Mouse (Mus musculus): ENCODE results near the gene G6pdx.

DNA sequence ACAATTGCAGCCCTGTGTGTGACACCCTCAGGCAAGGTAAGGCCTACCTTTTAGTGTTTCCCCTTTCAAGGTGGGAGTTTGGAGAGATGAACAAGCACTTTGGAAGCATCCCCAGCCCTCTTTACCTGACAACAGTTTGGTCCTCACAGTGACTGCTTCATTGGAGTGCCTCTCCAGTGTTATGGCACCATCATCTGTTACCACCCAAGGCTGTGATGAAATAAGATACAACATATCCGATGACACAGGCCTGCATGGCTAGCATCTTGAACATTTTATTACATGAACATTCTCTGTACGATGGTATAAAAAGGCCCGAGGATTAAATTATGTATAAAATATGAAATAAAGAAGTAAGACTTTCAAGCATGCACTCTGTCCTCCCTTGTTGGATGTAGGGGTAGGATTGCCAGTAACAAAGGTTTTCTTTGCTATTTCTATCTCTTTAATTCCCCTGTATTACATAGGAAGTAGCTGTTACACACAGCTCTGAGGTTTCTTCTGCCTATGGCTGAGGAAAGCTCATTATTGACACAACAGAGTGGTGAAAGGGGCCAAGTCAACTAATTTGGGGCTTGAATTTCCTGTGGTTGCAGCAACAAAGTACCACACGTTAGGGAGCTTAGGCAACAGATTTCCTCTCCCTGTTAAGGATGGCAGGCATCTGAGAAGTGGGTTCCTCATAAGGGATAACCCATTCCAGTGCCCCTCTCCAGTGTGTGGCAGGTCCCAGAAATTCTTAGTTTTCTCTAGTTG is 22.3 kb upstream of the G6pdx start:
- TF ChIP-seq POLR2A (IDR thresholded peaks at IDR 0.05; ENCODE audit: insufficient read depth, low read depth, low read length) (no peak), CTCF (IDR thresholded peaks at IDR 0.05) (no peak), EP300 (IDR thresholded peaks at IDR 0.05; ENCODE audit: insufficient read depth, low read depth, low read length) (no peak)

All from heart, adult 2 months (tissue).